Mouse (Mus musculus) neural tube, embryonic 14.5 days (tissue): ENCODE data around the gene AI182371. TPM values are rescaled to one million over a fixed set of nuclear protein-coding genes. Genes with fewer than 3 reads are reported as not detected.

Source experiments
- ATAC-seq: fragments of 200-750 bp; cut with Nextera tagmentation; 2 replicates; pipeline ENCODE4 v1.8.0; 2017; ENCODE audit warnings: low read depth, mild to moderate bottlenecking, moderate TSS enrichment, moderate library complexity
- H3K27ac ChIP-seq: fragments of 300-500 bp; sonication (generic); 2 replicates; pipeline ENCODE4 v1.5.1; 2014; ENCODE audit warnings: low read depth, mild to moderate bottlenecking, control low read depth, low read length, moderate library complexity, mixed read lengths
- H3K27me3 ChIP-seq: fragments of 300-500 bp; sonication (generic); 2 replicates; pipeline ENCODE4 v1.6.1; 2014; ENCODE audit warnings: low read length; ENCODE audit not compliant: control insufficient read depth, insufficient read depth
- H3K36me3 ChIP-seq: fragments of 300-500 bp; sonication (generic); 2 replicates; pipeline ENCODE4 v1.6.1; 2014; ENCODE audit warnings: low read length, mixed read lengths; ENCODE audit not compliant: control insufficient read depth, insufficient read depth
- H3K4me1 ChIP-seq: fragments of 300-500 bp; sonication (generic); 2 replicates; pipeline ENCODE4 v1.6.1; 2014; ENCODE audit warnings: low read length; ENCODE audit not compliant: control insufficient read depth, insufficient read depth
- H3K4me2 ChIP-seq: fragments of 300-500 bp; sonication (generic); 2 replicates; pipeline ENCODE4 v1.6.1; 2014; ENCODE audit warnings: mild to moderate bottlenecking, low read depth, low read length, control low read depth
- H3K4me3 ChIP-seq: fragments of 300-500 bp; sonication (generic); 2 replicates; pipeline ENCODE4 v1.5.1; 2014; ENCODE audit warnings: low read depth, low read length, control low read depth, mixed read lengths
- H3K9ac ChIP-seq: fragments of 300-500 bp; sonication (generic); replicated peaks from 2 replicates; pipeline ENCODE4 v1.6.1; 2014; ENCODE audit warnings: low read depth, mild to moderate bottlenecking, control low read depth, low read length, mixed read lengths
- H3K9me3 ChIP-seq: fragments of 300-500 bp; sonication (generic); 2 replicates; pipeline ENCODE4 v1.6.1; 2016; ENCODE audit warnings: low read length; ENCODE audit not compliant: control insufficient read depth
- WGBS: fragments of 180-500 bp; shearing (Covaris S2); extraction: QIAGEN DNeasy Blood & Tissue Kit; methylation state at CpG from one replicate; pipeline ENCODE4 v1.1.7; 2014; 5-methylcytosine and 5-hydroxymethylcytosine counted together
- polyA plus RNA-seq: library from polyadenylated mRNA; unstranded; fragments of >200 nt; fragmentation: Nextera tagmentation; extraction: Ambion mirVana; gene quantifications from 2 replicates; pipeline ENCODE4 v1.2.1, GENCODE M21; 2014

AI182371 gene
- 0.27 and 0.37 TPM in 2 replicates for polyA plus RNA-seq

- no peak within 1 kb of the TSS for H3K9ac ChIP-seq
- H3K4me1 ChIP-seq, result no peaks in the 10 kb centered on the region
- H3K27me3 ChIP-seq, result no peaks in the 10 kb centered on the region
- no peak within 1 kb of the TSS for H3K27ac ChIP-seq
- no peaks in the 10 kb centered on the region for H3K36me3 ChIP-seq
- no peak for ATAC-seq
- no peak within 1 kb of the TSS for H3K4me3 ChIP-seq
- 94% methylated on average over 3 of the region's 3 CpGs for WGBS
- no peaks in the 10 kb centered on the region for H3K9me3 ChIP-seq
- H3K4me2 ChIP-seq, result no peak within 1 kb of the TSS
Observed at GRCm38 (mm10) chr2:35101443-35101842, at the start of gene AI182371. AI182371 (minus strand) TSS chr2:35101543.

DNA sequence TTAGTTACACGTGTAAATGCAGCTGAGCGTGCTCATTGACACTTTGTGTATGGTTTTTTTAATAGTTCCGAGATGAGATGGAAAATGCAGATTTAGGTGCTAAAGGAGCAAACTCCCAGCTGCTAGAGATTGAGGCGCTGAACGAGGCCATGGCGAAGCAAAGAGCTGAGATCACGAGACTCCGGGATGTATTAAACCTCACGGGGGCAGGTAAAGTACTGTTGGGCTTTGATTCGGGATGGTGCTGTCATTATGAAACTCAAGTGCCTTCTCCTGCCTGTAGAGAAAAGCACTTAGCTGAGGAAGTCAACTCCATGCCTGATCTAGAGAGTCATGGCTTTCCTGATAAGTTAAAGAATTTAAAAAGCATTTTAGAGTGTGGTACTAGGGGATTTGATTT lies 47.5 kb upstream of the AI182371 start:
- no peak overlapping the region for H3K27ac ChIP-seq
- no peak overlapping the region for H3K9ac ChIP-seq
- H3K27me3 ChIP-seq, result no peaks in the 10 kb centered on the region
- ATAC-seq, result no peak
- H3K9me3 ChIP-seq, result no peaks in the 10 kb centered on the region
- H3K4me3 ChIP-seq, result no peak overlapping the region
- H3K4me2 ChIP-seq, result no peak overlapping the region
- WGBS, result 95% methylated on average over 10 of the region's 10 CpGs
- no peaks in the 10 kb centered on the region for H3K4me1 ChIP-seq
- peaks cover 71% of the 10 kb centered on the region for H3K36me3 ChIP-seq

DNA sequence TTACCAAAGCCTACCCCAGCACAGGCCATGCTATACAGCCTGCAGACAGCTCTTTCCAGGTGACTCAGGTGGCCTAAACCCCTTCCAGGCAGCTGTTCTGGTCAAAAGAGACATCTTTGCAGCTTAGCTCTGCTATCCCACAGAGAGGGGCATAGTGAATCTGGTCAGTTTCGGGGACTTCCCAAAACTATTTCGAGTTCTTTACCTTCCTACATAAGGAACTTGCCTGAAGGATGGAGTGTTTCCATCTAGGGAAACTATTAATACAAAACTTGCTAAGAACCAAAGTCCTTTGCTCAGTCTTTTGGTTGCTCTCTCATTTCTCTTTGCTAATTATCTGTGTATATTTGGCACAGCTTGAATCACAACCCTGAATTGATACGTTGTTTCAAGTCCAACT lies 40.3 kb upstream of the AI182371 start:
- H3K27ac ChIP-seq, result no peak overlapping the region
- WGBS, result 94% methylated on average over 3 of the region's 3 CpGs
- peaks cover 52% of the 10 kb centered on the region for H3K36me3 ChIP-seq
- H3K9me3 ChIP-seq, result no peaks in the 10 kb centered on the region
- no peak overlapping the region for H3K9ac ChIP-seq
- H3K4me1 ChIP-seq, result no peaks in the 10 kb centered on the region
- H3K4me2 ChIP-seq, result no peak overlapping the region
- H3K27me3 ChIP-seq, result no peaks in the 10 kb centered on the region
- ATAC-seq, result no peak
- no peak overlapping the region for H3K4me3 ChIP-seq

DNA sequence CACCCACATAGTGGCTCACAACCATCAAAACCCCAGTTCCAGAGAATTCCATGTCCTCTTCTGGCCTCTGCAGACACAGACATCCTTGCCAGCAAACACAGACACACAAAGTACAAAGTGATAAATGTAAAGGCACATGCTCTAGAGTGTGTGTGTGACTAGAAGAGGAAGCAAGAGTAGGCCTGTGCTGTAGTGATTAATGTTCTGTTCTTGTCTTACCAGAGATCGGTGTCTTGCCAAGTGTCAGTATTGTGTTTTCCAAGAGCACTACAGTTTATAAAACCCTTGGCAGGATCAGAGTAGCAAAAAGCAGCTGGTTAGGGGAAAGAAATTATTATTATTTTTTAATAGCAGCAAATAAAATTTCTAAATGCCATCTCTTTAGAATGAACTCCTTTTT lies 37.2 kb upstream of the AI182371 start:
- WGBS, result 91% methylated on average over 1 of the region's 1 CpGs
- Histone ChIP-seq H3K9ac (no peak overlapping the region), H3K27me3 (no peaks in the 10 kb centered on the region), H3K4me2 (no peak overlapping the region), H3K9me3 (no peaks in the 10 kb centered on the region), H3K4me1 (no peaks in the 10 kb centered on the region), H3K27ac (no peak overlapping the region), H3K4me3 (no peak overlapping the region), H3K36me3 (peaks cover 25% of the 10 kb centered on the region; the same call in 1 of the 2 replicates)
- no peak for ATAC-seq

- ATAC-seq, result no peak
Observed at GRCm38 (mm10) chr2:35133891-35134290, 32.5 kb upstream of the AI182371 start.

DNA sequence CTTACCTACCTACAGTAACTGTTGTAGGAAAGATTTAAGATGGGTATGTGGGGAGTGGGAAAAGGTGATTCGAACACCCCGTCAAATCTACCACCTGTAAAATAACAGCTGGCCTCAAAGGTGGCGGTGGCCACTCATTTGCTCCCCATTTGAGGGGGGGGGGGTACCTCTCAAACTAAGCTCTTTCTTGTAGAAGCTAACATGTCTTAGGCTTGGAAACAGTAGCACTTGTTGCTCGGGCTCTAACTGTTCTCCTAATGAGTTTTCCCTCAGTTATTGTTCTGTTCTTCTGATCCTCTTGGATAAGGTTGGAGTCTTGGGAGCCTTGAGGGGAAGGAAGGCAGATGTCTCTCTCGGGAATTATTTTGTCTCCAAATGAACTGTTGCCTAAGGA lies 31.3 kb upstream of the AI182371 start:
- peak overlapping the region; percentile 36 for H3K4me2 ChIP-seq
- H3K36me3 ChIP-seq, result peaks cover 19% of the 10 kb centered on the region; the same call in 1 of the 2 replicates
- no peak for ATAC-seq
- no peaks in the 10 kb centered on the region for H3K9me3 ChIP-seq
- WGBS, result 12% methylated on average over 5 of the region's 5 CpGs
- no peaks in the 10 kb centered on the region for H3K4me1 ChIP-seq
- no peaks in the 10 kb centered on the region for H3K27me3 ChIP-seq
- H3K4me3 ChIP-seq, result peak overlapping the region; percentile 32; the same call in 1 of the 2 replicates
- no peak overlapping the region for H3K27ac ChIP-seq
- no peak overlapping the region for H3K9ac ChIP-seq

More at GRCm38 (mm10) chr2:35133891-35134290, 32.5 kb upstream of the AI182371 start:
- H3K4me3 ChIP-seq, result no peak overlapping the region
- H3K27ac ChIP-seq, result no peak overlapping the region
- H3K9me3 ChIP-seq, result no peaks in the 10 kb centered on the region
- H3K9ac ChIP-seq, result no peak overlapping the region
- H3K4me1 ChIP-seq, result no peaks in the 10 kb centered on the region
- WGBS, result 67% methylated on average over 5 of the region's 5 CpGs
- peaks cover 19% of the 10 kb centered on the region; the same call in 1 of the 2 replicates for H3K36me3 ChIP-seq
- no peaks in the 10 kb centered on the region for H3K27me3 ChIP-seq
- no peak overlapping the region for H3K4me2 ChIP-seq

DNA sequence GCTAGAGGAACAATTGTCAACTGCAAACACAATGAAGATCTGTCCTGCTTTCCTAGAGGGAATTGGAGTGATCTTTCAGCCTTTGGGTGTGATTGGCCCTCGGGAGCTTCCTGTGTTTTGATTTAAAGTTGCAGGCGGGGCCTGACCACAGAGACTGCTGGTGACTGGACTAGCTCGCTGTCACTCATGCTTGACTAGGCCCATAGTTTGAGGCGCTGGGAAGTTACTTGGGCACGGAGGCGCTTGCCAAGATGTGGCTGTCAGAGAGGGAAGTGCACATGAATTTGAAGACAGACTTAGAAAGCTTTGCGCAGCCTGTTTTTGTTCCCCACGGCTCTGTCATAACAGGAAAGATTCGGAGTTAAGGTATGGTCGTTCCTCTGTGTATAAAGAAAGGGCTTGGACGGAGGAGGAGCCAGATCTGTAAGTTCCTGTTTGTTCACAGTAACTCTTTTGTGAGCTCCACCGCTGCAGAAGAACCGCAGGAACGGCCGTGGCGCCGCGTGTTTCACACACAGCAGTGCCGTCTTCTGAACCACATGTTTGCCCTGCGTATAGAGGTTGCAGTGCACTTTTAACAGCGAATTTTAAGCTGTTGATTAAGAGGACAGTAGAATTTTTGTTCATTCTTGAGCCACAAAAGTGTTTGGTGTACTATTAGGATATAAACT lies 30.8 kb upstream of the AI182371 start:
- no peak overlapping the region for H3K9ac ChIP-seq
- H3K27ac ChIP-seq, result 0 out of 2 replicates have a peak overlapping the region, but pooled peaks have one; percentile 40
- H3K27me3 ChIP-seq, result no peaks in the 10 kb centered on the region
- no peaks in the 10 kb centered on the region for H3K9me3 ChIP-seq
- ATAC-seq, result peak; percentile 92
- H3K4me3 ChIP-seq, result peak overlapping the region; percentile 32; the same call in 1 of the 2 replicates
- H3K36me3 ChIP-seq, result peaks cover 16% of the 10 kb centered on the region; the same call in 1 of the 2 replicates
- peak overlapping the region; percentile 36 for H3K4me2 ChIP-seq
- WGBS, result under 1% methylated on average over 21 of the region's 21 CpGs
- H3K4me1 ChIP-seq, result no peaks in the 10 kb centered on the region

- Histone ChIP-seq H3K9me3 (no peaks in the 10 kb centered on the region), H3K36me3 (0 out of 2 replicates have a peak, but pooled peaks cover 16% of the 10 kb centered on the region), H3K27ac (no peak overlapping the region), H3K9ac (no peak overlapping the region), H3K27me3 (no peaks in the 10 kb centered on the region), H3K4me2 (peak overlapping the region; percentile 36; the same call in 1 of the 2 replicates), H3K4me3 (no peak overlapping the region), H3K4me1 (no peaks in the 10 kb centered on the region)
- ATAC-seq, result no peak
Observed at GRCm38 (mm10) chr2:35131491-35131890, 30.1 kb upstream of the AI182371 start.

DNA sequence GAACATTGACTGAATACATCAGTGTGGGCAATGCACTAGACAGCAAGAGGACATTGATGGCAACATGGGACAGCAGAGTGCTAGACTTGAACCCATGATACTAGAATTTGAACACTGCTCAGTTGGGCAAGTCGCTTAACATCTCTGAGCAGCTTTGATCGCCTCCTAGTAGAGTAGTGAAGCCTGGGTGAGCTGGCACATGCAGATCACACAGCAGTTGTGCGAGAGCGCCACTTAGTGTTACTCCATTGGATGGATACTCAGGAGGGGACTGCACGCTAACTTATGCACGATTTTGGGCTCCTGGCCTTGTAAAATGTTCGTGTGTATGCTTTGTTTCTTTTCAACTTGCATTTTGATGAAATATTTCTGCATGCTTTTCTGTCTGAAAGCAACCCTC lies 23.4 kb upstream of the AI182371 start:
- H3K27me3 ChIP-seq, result no peaks in the 10 kb centered on the region
- H3K36me3 ChIP-seq, result peaks cover 31% of the 10 kb centered on the region; the same call in 1 of the 2 replicates
- H3K27ac ChIP-seq, result no peak overlapping the region
- no peak overlapping the region for H3K4me3 ChIP-seq
- no peak overlapping the region for H3K9ac ChIP-seq
- 78% methylated on average over 7 of the region's 7 CpGs for WGBS
- ATAC-seq, result no peak
- H3K4me2 ChIP-seq, result no peak overlapping the region
- H3K4me1 ChIP-seq, result no peaks in the 10 kb centered on the region
- H3K9me3 ChIP-seq, result no peaks in the 10 kb centered on the region
